Mouse (Mus musculus) heart, embryonic 16.5 days (tissue): ENCODE data around the gene Neu2. TPM values are rescaled to one million over a fixed set of nuclear protein-coding genes. Genes with fewer than 3 reads are reported as not detected.

Experiments
- ATAC-seq: fragments of 200-750 bp; cut with Nextera tagmentation; replicated peaks from 2 replicates; pipeline ENCODE4 v1.8.0; 2017; ENCODE audit warnings: moderate number of reproducible peaks; ENCODE audit not compliant: insufficient read depth, low FRiP score; ENCODE audit errors: extremely low read depth
- H3K27ac ChIP-seq: fragments of 300-500 bp; sonication (generic); 2 replicates; pipeline ENCODE4 v1.5.1; 2014; ENCODE audit warnings: mild to moderate bottlenecking, low read length, control low read depth, moderate library complexity
- H3K27me3 ChIP-seq: fragments of 300-500 bp; sonication (generic); 2 replicates; pipeline ENCODE4 v1.6.1; 2014; ENCODE audit warnings: low read length, mixed read lengths; ENCODE audit not compliant: control insufficient read depth, insufficient read depth
- H3K36me3 ChIP-seq: fragments of 300-500 bp; sonication (generic); 2 replicates; pipeline ENCODE4 v1.6.1; 2014; ENCODE audit not compliant: control insufficient read depth, insufficient read depth
- H3K4me1 ChIP-seq: fragments of 300-500 bp; sonication (generic); 2 replicates; pipeline ENCODE4 v1.6.1; 2014; ENCODE audit warnings: low read length, mixed read lengths; ENCODE audit not compliant: control insufficient read depth, insufficient read depth
- H3K4me2 ChIP-seq: fragments of 300-500 bp; sonication (generic); 2 replicates; pipeline ENCODE4 v1.6.1; 2014; ENCODE audit warnings: low read depth, mild to moderate bottlenecking, control low read depth, low read length
- H3K4me3 ChIP-seq: fragments of 300-500 bp; sonication (generic); 2 replicates; pipeline ENCODE4 v1.5.1; 2014; ENCODE audit warnings: mild to moderate bottlenecking, control low read depth, low read length
- H3K9ac ChIP-seq: fragments of 300-500 bp; sonication (generic); 2 replicates; pipeline ENCODE4 v1.6.1; 2014; ENCODE audit warnings: low read length, control low read depth
- H3K9me3 ChIP-seq: fragments of 300-500 bp; sonication (generic); replicated peaks from 2 replicates; pipeline ENCODE4 v1.6.1; 2016; ENCODE audit warnings: low read length; ENCODE audit not compliant: control insufficient read depth
- WGBS: fragments of 180-500 bp; shearing (Covaris S2); extraction: QIAGEN DNeasy Blood & Tissue Kit; methylation state at CpG from one replicate; pipeline ENCODE4 v1.1.7; 2014; 5-methylcytosine and 5-hydroxymethylcytosine counted together
- polyA plus RNA-seq: library from polyadenylated mRNA; unstranded; fragments of >200 nt; fragmentation: Nextera tagmentation; extraction: Ambion mirVana; gene quantifications from 2 replicates; pipeline ENCODE4 v1.2.1, GENCODE M21; 2015

The Neu2 gene
- polyA plus RNA-seq, 1 experiment from 2014 or later: 2.5 TPM

- Histone ChIP-seq H3K4me3 (no peak overlapping the region), H3K9ac (no peak overlapping the region), H3K4me2 (no peak overlapping the region), H3K36me3 (no peaks in the 10 kb centered on the region), H3K27me3 (no peaks in the 10 kb centered on the region; the same call in 1 of the 2 replicates), H3K27ac (no peak overlapping the region), H3K9me3 (no peaks in the 10 kb centered on the region), H3K4me1 (peaks cover 6% of the 10 kb centered on the region)
- 34% methylated on average over 2 of the region's 2 CpGs for WGBS
- ATAC-seq: no peak
Measured at GRCm38 (mm10) chr1:87628085-87628484, 118.4 kb downstream of the Neu2 start.

GRCm38 (mm10) chr1:87631584-87631983, 121.9 kb downstream of the Neu2 start:
- Histone ChIP-seq H3K4me3 (no peak overlapping the region), H3K9me3 (no peaks in the 10 kb centered on the region), H3K4me2 (no peak overlapping the region), H3K27ac (no peak overlapping the region), H3K9ac (no peak overlapping the region), H3K27me3 (no peaks in the 10 kb centered on the region; the same call in 1 of the 2 replicates), H3K36me3 (no peaks in the 10 kb centered on the region), H3K4me1 (peaks cover 6% of the 10 kb centered on the region)
- ATAC-seq: no peak
- 59% methylated on average over 10 of the region's 10 CpGs for WGBS

GRCm38 (mm10) chr1:87632163-87632562, 122.5 kb downstream of the Neu2 start:
- Histone ChIP-seq H3K9me3 (no peaks in the 10 kb centered on the region), H3K9ac (no peak overlapping the region), H3K4me3 (no peak overlapping the region), H3K27me3 (no peaks in the 10 kb centered on the region; the same call in 1 of the 2 replicates), H3K27ac (no peak overlapping the region), H3K4me1 (peaks cover 4% of the 10 kb centered on the region), H3K4me2 (no peak overlapping the region), H3K36me3 (no peaks in the 10 kb centered on the region)
- ATAC-seq: no peak
- WGBS: 53% methylated on average over 6 of the region's 6 CpGs

- no peak overlapping the region for H3K27ac ChIP-seq
- 0 out of 2 replicates have a peak, but pooled peaks cover 2% of the 10 kb centered on the region for H3K4me1 ChIP-seq
- H3K9ac ChIP-seq: no peak overlapping the region
- H3K9me3 ChIP-seq: no peaks in the 10 kb centered on the region
- ATAC-seq: 0 out of 2 replicates have a peak, but pooled peaks have one; percentile 12
- no peaks in the 10 kb centered on the region for H3K27me3 ChIP-seq
- WGBS: 80% methylated on average over 12 of the region's 12 CpGs
- no peak overlapping the region for H3K4me3 ChIP-seq
- no peaks in the 10 kb centered on the region for H3K36me3 ChIP-seq
- H3K4me2 ChIP-seq: no peak overlapping the region
Measured at GRCm38 (mm10) chr1:87636716-87637117, 127.0 kb downstream of the Neu2 start.

GRCm38 (mm10) chr1:87637121-87637877, 127.6 kb downstream of the Neu2 start:
- no peaks in the 10 kb centered on the region for H3K27me3 ChIP-seq
- H3K4me3 ChIP-seq: no peak overlapping the region
- no peak overlapping the region for H3K27ac ChIP-seq
- H3K9ac ChIP-seq: no peak overlapping the region
- ATAC-seq: peak; percentile 71
- WGBS: 84% methylated on average over 4 of the region's 4 CpGs
- H3K9me3 ChIP-seq: no peaks in the 10 kb centered on the region
- no peaks in the 10 kb centered on the region for H3K36me3 ChIP-seq
- H3K4me1 ChIP-seq: 0 out of 2 replicates have a peak, but pooled peaks cover 2% of the 10 kb centered on the region
- H3K4me2 ChIP-seq: no peak overlapping the region

- WGBS: 74% methylated on average over 4 of the region's 4 CpGs
- Histone ChIP-seq H3K27ac (no peak overlapping the region), H3K9me3 (no peaks in the 10 kb centered on the region), H3K9ac (no peak overlapping the region), H3K4me1 (0 out of 2 replicates have a peak, but pooled peaks cover 2% of the 10 kb centered on the region), H3K4me2 (no peak overlapping the region), H3K27me3 (no peaks in the 10 kb centered on the region), H3K36me3 (no peaks in the 10 kb centered on the region), H3K4me3 (no peak overlapping the region)
- ATAC-seq: no peak
Measured at GRCm38 (mm10) chr1:87637878-87638600, 128.3 kb downstream of the Neu2 start.

- no peak overlapping the region for H3K9ac ChIP-seq
- H3K27me3 ChIP-seq: no peaks in the 10 kb centered on the region
- H3K4me2 ChIP-seq: peak overlapping the region; percentile 31; the same call in 1 of the 2 replicates
- no peaks in the 10 kb centered on the region for H3K9me3 ChIP-seq
- H3K4me1 ChIP-seq: 0 out of 2 replicates have a peak, but pooled peaks cover 2% of the 10 kb centered on the region
- no peak overlapping the region for H3K4me3 ChIP-seq
- peak overlapping the region; percentile 75 for H3K27ac ChIP-seq
- no peak for ATAC-seq
- WGBS: 72% methylated on average over 8 of the region's 8 CpGs
- no peaks in the 10 kb centered on the region for H3K36me3 ChIP-seq
Measured at GRCm38 (mm10) chr1:87639724-87640123, 130.0 kb downstream of the Neu2 start.

GRCm38 (mm10) chr1:87640165-87640661, 130.5 kb downstream of the Neu2 start:
- ATAC-seq: no peak; the same call in 1 of the 2 replicates
- no peaks in the 10 kb centered on the region for H3K9me3 ChIP-seq
- H3K36me3 ChIP-seq: no peaks in the 10 kb centered on the region
- peak overlapping the region; percentile 75 for H3K27ac ChIP-seq
- no peak overlapping the region for H3K9ac ChIP-seq
- 0 out of 2 replicates have a peak, but pooled peaks cover 2% of the 10 kb centered on the region for H3K4me1 ChIP-seq
- peak overlapping the region; percentile 31 for H3K4me2 ChIP-seq
- H3K4me3 ChIP-seq: no peak overlapping the region
- H3K27me3 ChIP-seq: no peaks in the 10 kb centered on the region
- 46% methylated on average over 17 of the region's 17 CpGs for WGBS

GRCm38 (mm10) chr1:87643016-87643415, 133.3 kb downstream of the Neu2 start:
- no peak overlapping the region for H3K4me2 ChIP-seq
- no peaks in the 10 kb centered on the region for H3K4me1 ChIP-seq
- ATAC-seq: no peak
- H3K27me3 ChIP-seq: no peaks in the 10 kb centered on the region
- H3K36me3 ChIP-seq: no peaks in the 10 kb centered on the region
- no peak overlapping the region for H3K27ac ChIP-seq
- no peaks in the 10 kb centered on the region for H3K9me3 ChIP-seq
- no peak overlapping the region for H3K4me3 ChIP-seq
- 78% methylated on average over 7 of the region's 7 CpGs for WGBS
- no peak overlapping the region for H3K9ac ChIP-seq
